Mouse (Mus musculus): ENCODE measurements around the gene Serpinb1c. TPM values are rescaled to one million over a fixed set of nuclear protein-coding genes. Genes with fewer than 3 reads are reported as not detected.
A peak's percentile ranks its signal among the peaks of the same experiment; 100 is the strongest.
"Not testable (repeated sequence)": the region's sequence is repeated elsewhere in the genome, so short reads cannot be mapped to it uniquely, and the experiment has no call there.

The Serpinb1c gene
- not detected for total RNA-seq (2021)

DNA sequence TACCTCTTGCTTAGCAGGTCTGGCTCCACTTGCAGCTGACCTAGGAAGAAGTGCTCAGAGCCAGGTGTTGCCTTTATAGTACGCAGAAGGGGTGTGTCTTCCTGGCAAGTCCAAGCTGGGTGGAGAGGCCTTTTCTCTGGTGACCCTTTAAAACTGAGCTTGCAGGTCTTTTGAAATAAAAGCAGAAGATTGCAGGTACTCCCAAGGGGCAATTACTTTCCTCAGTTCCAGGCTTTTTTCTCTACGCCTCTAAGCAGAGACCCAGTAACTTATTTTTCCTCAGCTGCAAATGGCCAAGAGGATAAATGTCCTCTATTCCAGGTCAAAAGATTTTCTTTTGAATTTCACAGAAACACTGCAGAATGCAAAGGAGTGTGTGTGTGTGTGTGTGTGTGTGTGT, at the start of gene Serpinb1c:
Gene Serpinb1c, minus strand, starts transcription at position 101 of the 400 bp plus-strand sequence.
- no peak for DNase-seq (ENCODE audit: extremely low spot score in 1 of 2, low spot score in 1 of 2)

DNA sequence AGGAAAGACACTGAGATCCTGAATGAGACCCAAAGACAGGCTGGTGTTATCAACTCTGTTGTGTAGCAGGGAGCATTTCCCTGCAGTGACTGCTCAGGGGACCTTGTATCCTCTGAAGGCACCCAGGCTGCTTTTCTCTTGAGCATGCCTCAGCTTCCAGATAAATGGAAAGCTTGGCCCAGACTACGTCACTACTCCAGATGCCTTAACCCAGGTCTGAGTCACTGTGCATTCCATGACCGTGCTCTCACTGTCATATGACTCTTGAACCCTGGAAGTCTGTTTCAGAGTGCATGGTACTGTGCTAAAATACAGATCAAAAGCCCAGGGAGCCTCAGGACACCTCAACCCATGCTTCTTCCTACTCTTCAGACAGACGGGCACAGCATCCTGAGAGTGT, 41.2 kb upstream of the Serpinb1c start:
- DNase-seq (ENCODE audit: extremely low spot score in 1 of 2, low spot score in 1 of 2): not testable (repeated sequence)

DNA sequence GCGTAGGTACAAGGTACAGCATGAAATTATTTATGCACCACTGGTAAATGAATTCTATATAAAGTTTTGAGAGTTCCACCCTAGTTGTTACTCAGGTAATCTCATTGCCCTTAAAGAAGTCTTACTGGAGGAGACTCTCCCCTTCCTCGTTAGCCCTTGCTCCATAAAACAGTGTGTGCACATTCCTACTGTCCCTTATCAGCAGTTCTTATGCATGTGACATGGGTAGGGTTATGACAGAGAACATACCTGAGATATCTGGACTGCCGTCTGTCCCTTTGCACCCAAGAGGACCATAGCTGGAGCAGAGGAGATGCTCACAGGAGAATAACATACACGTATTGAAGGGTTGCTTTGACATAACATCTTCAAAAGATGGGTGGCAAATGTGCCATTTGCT, 40.3 kb upstream of the Serpinb1c start:
- DNase-seq (ENCODE audit: extremely low spot score in 1 of 2, low spot score in 1 of 2): not testable (repeated sequence)

DNA sequence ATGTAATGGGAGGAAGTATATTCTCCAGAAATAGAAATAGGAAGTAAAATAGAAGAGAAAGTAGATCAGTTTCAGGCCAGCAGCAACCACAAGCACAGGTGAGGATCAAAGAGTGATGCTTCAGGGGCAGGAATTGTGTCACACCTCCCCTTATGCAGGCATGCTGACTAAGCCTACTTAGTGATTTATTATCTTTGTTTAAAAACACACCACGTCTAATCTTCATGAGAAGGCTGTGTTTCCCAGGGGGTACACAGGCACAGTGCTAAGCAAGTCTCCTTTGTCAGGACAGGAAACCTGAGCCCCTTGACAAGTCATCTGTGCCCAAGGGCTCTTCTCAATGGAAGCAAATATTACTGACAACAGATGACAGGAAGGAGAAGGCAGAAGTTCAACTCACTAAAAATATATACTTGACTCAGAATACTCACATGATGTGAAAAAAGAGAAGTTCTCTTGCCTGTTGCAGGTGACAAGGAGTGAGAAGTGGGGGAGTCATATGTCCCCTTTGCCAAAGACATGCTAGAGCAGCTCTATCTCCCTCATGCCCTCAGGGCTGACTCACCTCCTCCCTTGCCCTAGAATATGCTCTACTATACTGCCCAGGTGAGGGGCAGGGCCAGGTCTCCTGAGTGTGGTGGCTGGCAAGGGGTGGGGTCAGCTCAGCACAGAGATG, 36.8 kb upstream of the Serpinb1c start:
- DNase-seq (ENCODE audit: extremely low spot score in 1 of 2, low spot score in 1 of 2): no peak

DNA sequence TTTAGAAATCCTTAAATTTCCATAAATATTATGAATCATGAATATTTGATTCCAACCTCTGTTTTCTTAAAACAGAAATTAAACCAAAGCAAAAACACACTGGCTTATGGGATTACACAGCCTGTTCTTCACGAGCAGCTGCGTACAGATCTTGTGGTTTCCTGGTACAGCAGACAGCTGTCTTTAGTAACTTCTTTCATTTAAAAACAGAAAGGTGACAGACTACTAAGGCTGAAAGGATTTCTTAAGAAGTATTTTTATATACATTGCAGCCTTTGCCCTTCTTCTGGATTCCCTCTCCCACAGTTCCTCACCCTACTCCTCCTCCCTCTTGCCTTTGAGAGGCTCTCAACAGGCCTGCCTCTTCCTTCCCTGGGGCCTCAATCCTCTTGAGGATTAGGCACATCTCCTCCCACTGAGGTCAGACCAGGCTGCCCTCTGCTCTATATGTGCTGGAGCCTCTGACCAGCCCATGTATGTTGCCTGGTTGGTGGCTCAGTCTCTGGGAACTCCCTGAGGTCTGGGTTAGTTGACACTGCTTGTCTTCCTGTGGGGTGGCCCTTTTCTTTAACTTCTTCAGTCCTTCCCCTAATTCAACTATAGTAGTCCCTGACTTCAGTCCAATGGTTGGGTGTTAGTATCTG, 31.2 kb upstream of the Serpinb1c start:
- no peak for DNase-seq (ENCODE audit: extremely low spot score in 1 of 2, low spot score in 1 of 2)

DNA sequence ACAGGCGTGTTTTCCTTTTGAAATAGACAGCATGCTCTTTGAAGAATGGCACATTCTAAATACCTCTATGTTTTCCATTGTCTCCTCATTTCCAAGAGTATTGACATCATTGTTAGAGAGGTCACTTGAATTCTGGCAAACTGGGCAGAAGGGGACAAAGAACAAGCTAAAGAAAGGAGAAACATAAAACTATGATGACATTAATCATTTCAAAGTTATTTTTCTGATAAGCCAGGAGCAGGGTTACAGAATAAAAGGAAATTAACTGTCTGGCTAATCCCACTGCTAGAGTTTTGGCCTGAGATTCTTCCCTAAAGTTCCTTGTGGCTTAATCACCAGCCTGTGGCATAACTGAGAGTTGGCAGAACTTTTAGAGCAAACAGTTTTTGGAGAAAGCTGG, 29.2 kb upstream of the Serpinb1c start:
- no peak for DNase-seq (ENCODE audit: extremely low spot score in 1 of 2, low spot score in 1 of 2)

DNA sequence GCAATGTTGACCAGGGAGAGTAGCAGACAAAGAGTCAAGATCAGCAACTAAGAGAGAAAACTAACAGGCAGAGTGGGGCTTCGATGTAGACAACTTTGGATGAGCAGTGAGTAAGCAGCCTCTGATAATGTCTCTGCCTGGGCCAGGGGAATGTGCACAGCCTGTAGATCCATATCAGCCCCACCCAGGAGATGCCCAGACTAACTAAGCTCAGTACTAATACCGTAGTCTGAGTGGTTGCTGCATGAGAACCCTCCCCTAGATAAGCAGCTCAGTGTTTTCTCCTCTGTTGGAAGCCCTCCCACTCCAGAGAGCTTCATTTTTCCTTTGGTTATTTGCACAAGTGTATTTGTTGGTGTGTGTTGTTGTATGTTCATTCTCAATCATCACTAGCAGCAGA, 28.6 kb upstream of the Serpinb1c start:
- DNase-seq (ENCODE audit: extremely low spot score in 1 of 2, low spot score in 1 of 2): no peak

DNA sequence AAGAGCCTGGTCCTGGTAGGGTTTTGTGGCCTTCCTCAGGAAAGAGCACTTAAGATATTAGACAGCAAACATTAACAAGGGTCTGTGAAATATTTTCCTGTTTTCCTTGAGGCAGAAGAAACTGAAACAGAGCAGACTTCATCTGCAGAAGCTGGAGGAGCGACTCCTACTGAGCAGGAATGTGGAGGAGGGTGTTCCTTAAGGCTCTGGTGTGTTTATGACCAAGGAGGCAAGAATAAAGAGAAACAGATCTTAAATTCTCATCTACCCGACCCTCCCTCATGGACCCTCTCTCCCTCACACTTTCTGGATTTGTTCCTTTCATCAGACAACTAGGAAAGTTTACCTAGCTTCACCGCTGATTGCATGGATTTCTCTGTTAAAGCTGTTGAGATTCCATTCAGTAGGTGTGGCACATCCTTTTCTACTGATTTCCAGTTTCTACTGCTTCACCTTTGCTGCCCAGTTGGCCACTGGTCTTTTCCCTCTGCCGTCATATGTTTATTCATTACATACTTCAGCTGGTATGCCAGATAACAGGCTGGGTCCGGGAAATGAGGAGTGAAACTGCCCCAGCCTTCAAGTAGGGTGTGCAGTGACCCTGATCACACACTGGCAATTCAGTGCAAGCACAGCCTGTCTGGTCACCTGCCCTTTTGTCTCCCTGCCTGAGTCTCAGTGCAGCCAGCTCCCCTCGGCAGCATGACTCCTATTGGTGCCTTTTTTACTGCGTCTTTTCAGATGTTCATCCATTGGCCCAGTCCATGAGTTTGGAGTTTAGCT, 26.8 kb upstream of the Serpinb1c start:
- no peak for DNase-seq (ENCODE audit: extremely low spot score in 1 of 2, low spot score in 1 of 2)

DNA sequence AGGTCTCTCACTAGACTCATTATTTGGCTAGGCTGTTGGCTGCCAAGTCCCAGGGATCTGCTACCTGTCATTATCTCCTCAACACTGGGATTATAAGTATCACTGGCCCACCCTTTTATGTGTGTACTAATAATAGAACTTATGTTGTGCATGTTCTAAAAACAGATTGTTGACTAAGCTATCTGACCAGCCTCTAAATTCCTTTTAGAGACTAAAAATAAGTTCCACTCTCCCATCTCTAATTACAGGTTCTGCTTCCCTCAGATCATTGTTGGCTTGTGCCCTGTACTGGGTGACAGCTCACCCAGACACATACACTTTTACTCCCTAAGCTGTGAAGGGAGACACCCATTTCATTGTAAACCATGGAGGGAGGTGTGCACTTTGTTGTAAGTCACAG, 24.6 kb upstream of the Serpinb1c start:
- no peak for DNase-seq (ENCODE audit: extremely low spot score in 1 of 2, low spot score in 1 of 2)

DNA sequence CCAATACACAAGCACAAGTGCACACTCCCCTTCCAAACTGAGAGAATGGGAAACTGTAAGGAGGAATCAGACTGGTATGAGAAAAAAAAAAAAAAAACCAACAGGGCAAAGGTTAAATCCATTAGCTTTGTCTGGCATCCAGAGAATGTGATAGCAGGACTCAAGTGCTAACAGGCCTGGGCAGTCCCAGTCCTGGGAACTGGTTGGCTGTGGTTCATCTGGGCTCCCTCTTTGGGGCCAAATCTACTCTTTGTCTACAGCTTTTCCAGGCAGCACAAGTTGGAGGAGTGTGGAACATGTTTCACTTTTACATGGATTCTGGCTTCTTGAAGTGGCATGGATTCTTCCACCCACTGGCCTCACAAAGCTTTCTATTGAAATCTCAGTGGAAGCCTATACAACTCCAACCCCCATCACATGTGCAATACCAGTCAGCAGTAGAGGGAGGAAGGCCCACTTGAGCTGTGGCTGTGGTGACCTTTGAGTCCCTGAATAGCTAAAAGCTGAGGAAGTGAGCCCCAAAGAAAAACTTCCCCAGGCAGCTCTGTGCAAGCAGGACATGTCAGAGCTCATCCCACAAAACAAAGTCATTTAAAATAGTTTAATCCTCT, 14.9 kb upstream of the Serpinb1c start:
- no peak for DNase-seq (ENCODE audit: extremely low spot score in 1 of 2, low spot score in 1 of 2)

DNA sequence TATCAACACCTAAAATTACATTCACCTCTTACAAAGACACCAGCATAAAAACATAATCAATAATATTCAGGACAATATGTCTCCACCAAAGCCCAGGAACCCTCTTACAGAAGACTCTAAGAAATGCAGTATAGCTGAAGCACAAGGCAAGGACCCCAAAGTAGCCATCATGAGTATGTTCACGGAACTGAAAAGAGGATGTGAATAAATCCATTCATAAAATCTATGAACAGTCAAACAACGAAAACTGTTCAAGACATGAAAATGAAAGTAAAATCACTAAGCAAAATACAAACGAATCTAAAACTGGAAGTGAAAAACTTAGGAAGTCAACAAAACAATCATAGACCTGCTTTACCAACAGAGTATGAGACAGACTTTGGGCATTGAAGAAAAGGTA, 10.2 kb upstream of the Serpinb1c start:
- DNase-seq (ENCODE audit: extremely low spot score in 1 of 2, low spot score in 1 of 2): no peak

DNA sequence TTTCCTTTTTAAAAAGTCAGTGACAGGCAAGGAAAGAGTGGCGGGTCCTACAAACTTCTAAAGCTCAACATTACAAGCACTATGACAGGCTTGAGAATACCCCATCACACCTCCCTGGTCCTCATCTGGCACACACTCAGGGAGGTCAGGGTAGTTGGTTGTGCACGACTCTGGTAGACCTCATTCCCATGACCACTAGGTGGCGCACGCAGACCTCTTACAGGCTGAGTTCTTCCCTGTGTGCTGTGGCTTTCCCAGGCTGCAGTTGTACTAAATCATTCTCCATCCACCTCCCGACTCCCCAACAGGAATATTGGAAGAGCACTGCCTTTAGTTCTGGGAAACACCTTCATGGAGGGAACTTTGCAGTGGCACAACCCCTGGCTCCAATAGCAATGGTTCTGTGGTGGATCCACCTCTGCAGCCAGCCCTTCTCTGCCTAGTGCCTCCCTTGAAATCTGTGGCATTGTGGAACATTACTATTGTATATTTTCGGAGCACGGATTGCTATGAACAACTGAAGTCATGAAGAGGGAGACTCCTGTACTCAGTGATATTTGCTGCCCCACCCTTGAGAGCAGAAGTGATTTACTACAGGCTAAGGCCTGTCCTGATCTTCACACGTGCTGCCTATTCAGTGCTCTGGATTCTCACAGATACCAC, 5.3 kb upstream of the Serpinb1c start:
- peak; percentile 90 to 99 for DNase-seq (ENCODE audit: extremely low spot score in 1 of 2, low spot score in 1 of 2)

DNA sequence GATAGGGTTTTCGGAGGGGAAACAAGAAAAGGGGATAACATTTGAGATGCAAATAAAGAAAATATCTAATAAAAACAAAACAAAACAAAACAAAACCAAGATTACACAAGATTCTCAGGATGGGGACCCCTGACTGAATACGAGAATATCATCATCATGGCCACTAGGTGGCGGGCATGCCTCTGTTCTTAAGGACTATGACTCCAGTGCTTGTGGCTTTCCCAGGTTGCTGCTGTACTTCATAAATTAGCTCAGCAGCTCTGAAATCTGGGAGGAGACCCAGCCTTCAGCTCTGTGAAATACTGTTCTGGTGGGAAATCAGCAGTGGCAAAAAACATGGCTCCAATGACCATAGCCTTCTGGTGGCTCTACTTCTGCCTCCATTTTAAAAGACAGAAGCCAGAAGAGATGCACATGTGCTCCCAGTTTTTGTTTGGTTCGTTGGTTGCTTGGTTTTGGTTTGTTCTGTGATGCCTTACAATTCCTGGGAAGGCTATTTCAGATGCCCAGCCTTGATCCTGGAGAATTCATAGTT, 4.5 kb upstream of the Serpinb1c start:
- peak; percentile 38 to 70 for DNase-seq (ENCODE audit: extremely low spot score in 1 of 2, low spot score in 1 of 2)

DNA sequence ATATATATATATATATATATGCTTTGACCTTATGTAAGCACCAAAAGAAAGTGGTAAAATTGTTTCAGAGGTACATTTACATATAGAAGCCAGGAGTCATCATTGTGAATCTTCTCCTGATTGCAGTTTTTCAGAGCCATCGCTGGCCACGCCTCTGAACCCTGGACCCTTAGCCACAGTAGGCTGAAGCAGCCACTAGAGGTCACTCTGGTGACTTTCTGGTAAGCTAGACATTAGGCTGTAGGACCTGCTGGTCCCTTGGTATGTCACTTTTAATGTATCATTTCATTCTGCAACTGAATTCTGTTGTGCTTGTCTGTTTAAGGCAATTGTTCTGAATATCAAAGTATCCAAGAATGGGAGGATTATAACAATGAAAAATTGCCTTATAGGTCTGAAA, 2.6 kb upstream of the Serpinb1c start:
- DNase-seq (ENCODE audit: extremely low spot score in 1 of 2, low spot score in 1 of 2): peak in 1 of 2 experiments; percentile 20

DNA sequence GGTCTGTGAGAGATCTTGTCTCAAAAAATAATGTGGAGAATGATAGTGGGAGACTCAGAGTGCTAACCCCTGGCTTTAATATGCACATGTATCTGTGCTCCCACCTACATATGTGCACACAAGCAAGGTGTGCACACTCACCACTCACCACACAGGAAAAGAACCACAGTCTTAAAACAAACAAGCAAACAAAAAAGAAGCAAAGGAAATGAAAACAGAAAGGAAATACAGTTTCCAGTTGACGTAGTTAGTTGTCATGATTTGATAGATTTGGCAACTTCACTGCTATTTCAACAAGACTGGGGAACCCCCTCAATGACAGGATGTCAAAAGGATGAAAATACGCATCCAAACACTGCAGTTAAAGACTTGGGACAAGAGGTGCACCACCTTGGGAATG, 1.1 kb upstream of the Serpinb1c start:
- not testable (repeated sequence) for DNase-seq (ENCODE audit: extremely low spot score in 1 of 2, low spot score in 1 of 2)

DNA sequence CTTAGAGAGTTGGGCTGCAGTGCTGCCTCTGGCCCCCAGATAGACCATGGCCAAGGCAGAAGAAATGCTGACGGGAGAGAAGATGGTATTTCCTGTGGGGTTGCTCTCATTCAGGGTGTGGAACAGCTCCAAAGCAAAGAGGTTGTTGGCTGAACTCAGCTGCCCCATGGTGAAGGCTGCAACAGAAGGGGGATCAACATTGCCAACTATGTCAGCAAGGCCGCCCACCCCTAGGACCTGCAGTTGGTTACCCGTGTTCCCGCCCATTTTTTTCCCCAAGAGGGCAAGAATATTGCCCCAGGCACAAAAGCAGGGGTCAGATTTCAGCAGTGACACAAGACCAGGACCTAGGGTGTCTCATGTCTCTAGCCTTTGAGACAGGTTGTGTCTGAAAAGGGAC, 1.1 kb downstream of the Serpinb1c start:
- DNase-seq (ENCODE audit: extremely low spot score in 1 of 2, low spot score in 1 of 2): no peak

DNA sequence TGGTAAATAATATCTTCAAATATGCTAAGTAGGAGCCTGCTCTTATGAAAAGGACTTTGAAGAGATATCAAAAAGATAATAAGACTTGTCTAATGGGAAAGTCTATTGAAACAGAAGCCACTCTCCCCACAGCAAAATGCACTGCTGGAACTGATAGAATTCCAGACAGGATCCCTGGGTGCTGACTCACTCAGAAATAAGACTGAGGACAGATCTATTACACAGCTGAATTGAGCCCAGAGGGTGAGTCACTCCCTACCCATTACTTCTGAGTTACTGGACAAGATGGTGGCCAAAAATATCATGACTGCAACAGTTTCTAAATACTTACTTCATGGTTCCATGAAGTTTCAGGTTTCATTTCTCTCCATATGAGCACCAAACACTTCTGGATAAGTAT, 13.3 kb downstream of the Serpinb1c start:
- DNase-seq (ENCODE audit: extremely low spot score in 1 of 2, low spot score in 1 of 2): no peak

DNA sequence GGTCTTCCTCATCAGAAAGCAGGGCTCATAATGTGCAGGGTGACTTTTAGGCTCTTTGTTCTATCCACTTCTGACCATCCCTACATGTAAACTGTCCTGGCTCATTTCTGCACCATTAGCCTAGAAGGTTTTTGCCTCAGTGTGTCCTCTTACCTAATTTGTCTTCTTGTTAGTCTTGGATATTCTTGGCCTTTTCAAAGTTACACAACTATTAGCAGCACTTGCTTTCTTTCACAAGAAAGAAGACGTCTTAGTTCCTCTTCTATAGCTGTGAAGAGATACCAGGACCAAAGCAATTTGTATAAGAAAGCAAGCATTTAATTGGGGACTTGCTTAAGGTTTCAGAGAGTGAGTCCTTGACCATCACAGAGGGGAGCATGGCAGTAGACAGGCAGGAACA, 24.1 kb downstream of the Serpinb1c start:
- DNase-seq (ENCODE audit: extremely low spot score in 1 of 2, low spot score in 1 of 2): no peak

DNA sequence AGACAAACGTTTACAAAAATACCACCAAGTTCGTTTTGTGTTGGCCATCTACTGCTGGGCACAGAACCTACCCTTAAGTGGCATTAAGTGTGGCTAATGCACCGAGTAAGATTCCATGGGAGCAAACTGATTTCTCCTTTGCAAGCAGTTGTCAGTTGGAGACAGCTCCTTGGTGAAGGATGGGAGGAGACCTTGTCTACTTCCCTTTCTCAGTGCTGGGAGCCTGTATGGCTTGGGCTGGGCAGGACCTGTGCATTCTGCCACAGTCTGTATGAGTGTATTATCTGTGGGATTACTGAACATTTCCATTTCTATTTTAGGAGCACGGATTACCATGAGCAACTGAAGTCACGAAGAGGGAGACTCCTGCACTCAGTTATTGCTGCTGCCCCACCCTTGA, 29.2 kb downstream of the Serpinb1c start:
- no peak for DNase-seq (ENCODE audit: extremely low spot score in 1 of 2, low spot score in 1 of 2)

DNA sequence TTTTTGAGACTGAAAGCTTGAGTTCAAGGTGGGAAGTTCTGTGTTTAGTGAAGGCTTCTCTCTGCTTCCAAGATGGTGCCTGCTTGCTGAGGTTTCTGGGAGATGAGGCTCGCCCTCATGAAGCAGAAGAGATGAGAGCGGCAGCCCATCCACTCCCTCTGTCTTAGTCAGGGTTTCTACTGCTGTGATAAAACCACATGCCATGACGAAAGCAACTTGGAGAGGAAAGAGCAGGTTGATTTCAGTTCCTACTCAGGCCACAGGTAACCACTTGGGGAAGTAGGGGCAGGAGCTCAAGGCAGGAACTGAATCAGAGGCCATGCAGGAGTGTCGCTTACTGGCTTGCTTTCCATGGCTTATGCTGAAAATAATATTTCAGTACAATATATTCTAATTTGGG, 29.8 kb downstream of the Serpinb1c start:
- DNase-seq (ENCODE audit: extremely low spot score in 1 of 2, low spot score in 1 of 2): not testable (repeated sequence)
